Mouse (Mus musculus): Measurements from ENCODE around the gene Dysf.
"Not testable (repeated sequence)": the region's sequence is repeated elsewhere in the genome, so short reads cannot be mapped to it uniquely, and the experiment has no call there.

Dysf gene

GRCm38 (mm10) chr6:84008363-84009171 lies at the start of gene Dysf:
Gene Dysf, plus strand, starts transcription at chr6:84008590.
- peak; percentile 65 for DNase-seq

- no peak for DNase-seq
Observed at GRCm38 (mm10) chr6:83987642-83988041, 20.7 kb upstream of the Dysf start.

- no peak for DNase-seq
Observed at GRCm38 (mm10) chr6:84002716-84003115, 5.7 kb upstream of the Dysf start.

GRCm38 (mm10) chr6:84004295-84004694 lies 4.1 kb upstream of the Dysf start:
- no peak for DNase-seq

GRCm38 (mm10) chr6:84009172-84009872 lies 932 bp downstream of the Dysf start:
- DNase-seq = no peak

- DNase-seq = no peak
Observed at GRCm38 (mm10) chr6:84009915-84010302, 1.5 kb downstream of the Dysf start.

GRCm38 (mm10) chr6:84010303-84011225 lies 2.2 kb downstream of the Dysf start:
- DNase-seq = peak; percentile 83

GRCm38 (mm10) chr6:84014961-84015683 lies 6.7 kb downstream of the Dysf start:
- DNase-seq = peak; percentile 79

GRCm38 (mm10) chr6:84016851-84017250 lies 8.5 kb downstream of the Dysf start:
- no peak for DNase-seq

GRCm38 (mm10) chr6:84017392-84017791 lies 9.0 kb downstream of the Dysf start:
- no peak for DNase-seq

GRCm38 (mm10) chr6:84018906-84019550 lies 10.6 kb downstream of the Dysf start:
- peak; percentile 86 for DNase-seq

- peak; percentile 54 for DNase-seq
Observed at GRCm38 (mm10) chr6:84020002-84020401, 11.6 kb downstream of the Dysf start.

GRCm38 (mm10) chr6:84021990-84022389 lies 13.6 kb downstream of the Dysf start:
- DNase-seq = no peak

- no peak for DNase-seq
Observed at GRCm38 (mm10) chr6:84025636-84026035, 17.2 kb downstream of the Dysf start.

GRCm38 (mm10) chr6:84028791-84029190 lies 20.4 kb downstream of the Dysf start:
- no peak for DNase-seq

- DNase-seq = no peak
Observed at GRCm38 (mm10) chr6:84029775-84030174, 21.4 kb downstream of the Dysf start.

GRCm38 (mm10) chr6:84032516-84032915 lies 24.1 kb downstream of the Dysf start:
- not testable (repeated sequence) for DNase-seq

- DNase-seq = no peak
Observed at GRCm38 (mm10) chr6:84043251-84043940, 35.0 kb downstream of the Dysf start.

GRCm38 (mm10) chr6:84044679-84045078 lies 36.3 kb downstream of the Dysf start:
- no peak for DNase-seq

- peak; percentile 67 for DNase-seq
Observed at GRCm38 (mm10) chr6:84048856-84049255, 40.5 kb downstream of the Dysf start.

- DNase-seq = no peak
Observed at GRCm38 (mm10) chr6:84050238-84050637, 41.8 kb downstream of the Dysf start.
